Mouse (Mus musculus) left cerebral cortex, postnatal 10 days (tissue): ENCODE results near the gene Mettl2. TPM values are rescaled to one million over a fixed set of nuclear protein-coding genes. Genes with fewer than 3 reads are reported as not detected.

ENCODE experiments used
- DNase-seq, 2 experiments: peaks; one replicate each; pipeline ENCODE4 v3.0.0; 2021 to 2022; ENCODE audit warnings: low spot score in 2 of 2, mixed read lengths in 1 of 2; ENCODE audit errors: extremely low spot score in 1 of 2
- intact Hi-C: fragments of 180-260 bp; cut with DNase I; formaldehyde crosslinking; loops from one replicate; pipeline ENCODE4 v1.15.1; 2025
- total RNA-seq, 2 experiments: library from RNA; stranded (reverse); gene quantifications; 2 replicates each; pipeline ENCODE4 v1.2.3; 2021

Gene Mettl2
- total RNA-seq, 2 experiments from 2014 or later, result 19.7 to 21.6 TPM

DNA sequence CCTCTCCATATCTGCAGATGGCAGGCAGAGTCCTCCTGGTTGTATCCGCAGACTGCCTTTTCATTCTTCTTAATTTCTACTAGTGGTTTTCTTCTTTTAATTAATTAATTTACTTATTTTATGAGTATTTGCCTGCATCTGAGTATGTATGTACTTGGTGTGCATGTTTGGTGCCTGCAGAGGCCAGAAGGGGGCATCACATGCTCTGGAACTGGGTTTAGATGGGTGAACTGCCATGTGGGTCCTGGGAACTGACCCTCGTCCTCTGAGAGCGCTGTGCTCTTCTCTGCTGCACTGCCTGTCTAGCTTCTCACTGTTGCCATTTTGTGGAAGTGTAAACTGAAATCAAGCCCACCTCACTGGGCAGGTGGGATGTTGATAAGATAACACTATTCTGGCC, 58.5 kb downstream of the Mettl2 start:
- intact Hi-C loops, result no loop called here
- no peak for DNase-seq

Other genes with a start within 250 kb of the Mettl2 start
- gene Efcab3, start 62.8 kb upstream of the Mettl2 start, total RNA-seq, result 1 to 10 TPM; 1.7 to 2.0 TPM
- gene Gm10842, start 20.5 kb downstream of the Mettl2 start, total RNA-seq, result not detected
- 10 to 100 TPM; 47.5 to 49.6 TPM for gene Tlk2, start 52.4 kb downstream of the Mettl2 start, total RNA-seq
- 10 to 100 TPM in 1 of 2 experiments, 1 to 10 TPM in 1; 8.5 to 11.2 TPM for gene Mrc2, start 166.2 kb downstream of the Mettl2 start, total RNA-seq